Mouse (Mus musculus): Measurements from ENCODE around the gene Cdon.

GRCm38 (mm10) chr9:35546745-35547144 lies 125.8 kb downstream of the Cdon start:
- TF ChIP-seq ZNF384 (IDR thresholded peaks at IDR 0.05; ENCODE audit: low read depth, low read length) (no peak), MAFK (IDR thresholded peaks at IDR 0.05; ENCODE audit: insufficient read depth, low read depth, low read length) (no peak), CHD2 (IDR thresholded peaks at IDR 0.05; ENCODE audit: low read depth, low read length) (no peak)

All from ES-E14 (cell line).